Mouse (Mus musculus) erythroid progenitor cell, adult 5-6 weeks (primary cell): Measurements from ENCODE around the gene Phf14. TPM values are rescaled to one million over a fixed set of nuclear protein-coding genes. Genes with fewer than 3 reads are reported as not detected.
"Not testable (repeated sequence)": the region's sequence is repeated elsewhere in the genome, so short reads cannot be mapped to it uniquely, and the experiment has no call there.

ENCODE experiments used
- ATAC-seq: replicated peaks from 2 replicates; pipeline ENCODE4 v1.8.0; 2016; ENCODE audit warnings: moderate number of reproducible peaks, mild to moderate bottlenecking, moderate TSS enrichment, inconsistent platforms; ENCODE audit not compliant: poor library complexity, low FRiP score, severe bottlenecking
- total RNA-seq, 2 experiments: library from RNA; stranded (forward) in 1 of 2; stranded (reverse) in 1 of 2; fragments of 150-400 nt in 1 of 2; fragments of 186-747, 209-891 nt in 1 of 2; gene quantifications; 2 replicates each; pipeline versions ENCODE4 v1.2.3 to v1.2.4; 2015 to 2017; ENCODE audit warnings: low replicate concordance in 2 of 2

Gene Phf14
- total RNA-seq, 2 experiments from 2014 or later = 33.7 to 39.0 TPM

GRCm38 (mm10) chr6:12082125-12082524, 174.5 kb downstream of the Phf14 start:
- no peak for ATAC-seq

- no peak for ATAC-seq
Measured at GRCm38 (mm10) chr6:12082531-12083216, 175.1 kb downstream of the Phf14 start.

DNA sequence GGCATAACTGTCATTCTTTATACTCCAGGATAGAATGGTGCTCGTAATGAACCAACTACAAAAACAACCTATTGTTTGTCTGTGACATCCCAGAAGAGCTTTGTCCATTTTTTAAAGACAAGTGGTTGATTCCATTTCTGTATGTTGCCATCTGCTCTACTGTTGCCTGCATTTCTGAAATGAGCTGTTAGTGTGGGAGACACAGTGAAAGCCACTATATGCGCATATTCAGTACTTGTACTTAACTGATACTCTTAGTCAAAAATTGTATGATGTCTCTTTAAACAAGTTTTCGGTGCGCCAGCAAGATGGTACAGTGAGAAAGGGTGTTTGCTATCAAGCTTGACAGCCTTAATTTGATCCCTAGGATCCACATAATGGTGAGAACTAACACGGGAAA, 177.1 kb downstream of the Phf14 start:
- no peak for ATAC-seq

DNA sequence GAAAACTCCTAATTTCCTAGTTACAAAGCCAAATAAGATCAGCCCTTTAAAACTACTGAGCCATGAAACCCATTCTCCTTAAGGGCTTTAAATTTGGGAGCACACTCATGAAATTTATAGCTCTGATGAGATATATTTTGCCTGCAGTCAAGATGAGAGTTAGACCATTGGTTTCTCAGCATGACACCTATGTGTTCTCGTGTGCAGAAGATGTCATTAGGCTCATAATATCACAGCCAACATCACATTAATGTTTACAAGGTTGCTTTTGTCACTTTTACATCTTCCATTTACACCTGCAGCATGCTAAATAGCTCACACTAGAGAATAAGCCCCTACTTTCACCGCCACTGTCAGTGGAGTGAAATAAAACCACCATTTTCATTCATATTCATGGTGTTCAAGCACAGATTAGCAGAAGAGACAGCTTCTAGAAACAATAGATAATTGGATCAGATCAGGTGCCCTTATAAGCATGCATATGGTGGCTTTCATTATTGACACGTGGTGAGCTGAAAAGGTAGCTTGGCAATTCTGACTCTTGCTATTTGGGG, 181.9 kb downstream of the Phf14 start:
- no peak for ATAC-seq

DNA sequence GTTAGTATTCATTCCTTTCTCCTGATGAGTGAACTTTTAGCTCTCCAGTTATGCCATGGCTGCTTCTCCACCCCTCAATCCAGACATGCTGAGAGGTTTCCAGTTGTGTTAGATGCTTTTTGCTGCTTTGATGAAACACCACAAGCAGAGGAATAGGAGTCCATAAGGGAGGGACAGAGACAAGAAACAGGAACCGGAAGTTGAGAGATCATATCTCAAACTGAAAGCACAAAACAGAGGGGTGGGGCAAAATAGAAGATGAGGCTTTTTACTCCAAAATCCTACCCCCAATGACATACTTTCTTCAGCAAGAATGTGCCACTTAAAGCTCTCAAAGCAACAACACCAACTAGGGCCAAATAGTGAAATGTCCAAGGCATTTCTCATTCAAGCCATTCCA, 188.1 kb downstream of the Phf14 start:
- ATAC-seq = no peak

GRCm38 (mm10) chr6:12097125-12097524, 189.5 kb downstream of the Phf14 start:
- no peak for ATAC-seq

GRCm38 (mm10) chr6:12105144-12105543, 197.5 kb downstream of the Phf14 start:
- no peak for ATAC-seq

- ATAC-seq = no peak
Measured at GRCm38 (mm10) chr6:12107326-12107725, 199.7 kb downstream of the Phf14 start.

DNA sequence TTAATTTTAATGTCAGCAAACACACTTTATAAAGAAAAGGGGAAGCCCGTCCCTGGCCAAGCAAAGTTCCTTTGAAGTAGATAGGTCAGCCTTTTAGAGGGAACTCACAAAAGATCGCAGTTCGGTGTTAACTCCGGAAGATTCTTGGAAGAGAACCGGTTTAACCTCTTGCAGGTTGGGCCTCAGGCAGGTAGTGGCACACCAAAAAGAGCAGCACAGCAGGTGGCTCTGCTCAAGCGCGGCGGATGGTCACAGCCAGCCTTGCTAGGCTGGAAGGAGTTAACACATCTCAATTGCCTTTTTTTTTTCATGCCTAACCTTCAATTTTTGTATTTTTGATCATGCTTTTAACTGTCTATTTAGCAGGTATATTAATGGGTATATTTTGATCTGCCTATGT, 200.2 kb downstream of the Phf14 start:
- ATAC-seq = no peak

DNA sequence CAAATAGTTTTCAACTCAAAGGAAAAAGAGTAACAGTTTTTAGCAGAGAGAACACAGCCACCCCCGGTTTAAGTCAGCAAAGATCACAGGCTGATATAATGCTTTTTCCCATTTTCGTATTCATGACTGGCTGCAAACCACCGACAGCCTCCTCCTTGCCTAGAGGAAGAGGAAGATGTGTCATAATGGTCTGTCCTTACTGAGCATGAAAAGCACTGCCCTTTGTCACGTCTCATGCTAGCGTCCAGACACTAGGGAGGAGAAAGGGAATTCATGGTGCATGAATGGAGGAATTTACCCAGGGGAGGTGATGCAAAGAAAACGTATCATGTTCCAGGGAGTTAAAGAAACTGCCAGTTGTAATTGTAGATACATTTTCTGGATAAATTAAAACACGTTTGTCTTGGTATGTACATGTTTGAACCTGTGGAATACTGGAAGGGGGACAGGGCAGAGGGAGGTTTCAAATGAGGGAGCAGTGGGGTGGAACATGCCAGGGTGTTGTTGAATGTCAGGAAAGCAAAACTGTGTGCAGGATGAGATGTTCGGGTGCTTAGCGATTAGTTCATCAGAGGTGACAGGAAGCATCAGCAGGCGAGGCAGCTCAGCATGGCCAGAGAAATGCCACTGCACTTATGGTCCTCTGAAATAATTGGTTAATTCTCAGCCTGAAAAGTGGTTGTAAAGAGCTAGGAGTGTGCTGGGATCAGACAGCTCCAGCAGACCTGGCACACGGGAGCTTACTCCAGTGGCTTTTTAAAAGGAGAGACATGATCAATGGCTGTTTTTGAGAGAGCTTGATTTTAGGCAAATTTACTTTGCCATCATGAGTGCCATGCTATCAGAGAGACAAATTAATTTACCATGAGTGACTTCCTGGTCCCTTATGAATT, 209.6 kb downstream of the Phf14 start:
- ATAC-seq = 0 out of 2 replicates have a peak, but pooled peaks have one; percentile 42

DNA sequence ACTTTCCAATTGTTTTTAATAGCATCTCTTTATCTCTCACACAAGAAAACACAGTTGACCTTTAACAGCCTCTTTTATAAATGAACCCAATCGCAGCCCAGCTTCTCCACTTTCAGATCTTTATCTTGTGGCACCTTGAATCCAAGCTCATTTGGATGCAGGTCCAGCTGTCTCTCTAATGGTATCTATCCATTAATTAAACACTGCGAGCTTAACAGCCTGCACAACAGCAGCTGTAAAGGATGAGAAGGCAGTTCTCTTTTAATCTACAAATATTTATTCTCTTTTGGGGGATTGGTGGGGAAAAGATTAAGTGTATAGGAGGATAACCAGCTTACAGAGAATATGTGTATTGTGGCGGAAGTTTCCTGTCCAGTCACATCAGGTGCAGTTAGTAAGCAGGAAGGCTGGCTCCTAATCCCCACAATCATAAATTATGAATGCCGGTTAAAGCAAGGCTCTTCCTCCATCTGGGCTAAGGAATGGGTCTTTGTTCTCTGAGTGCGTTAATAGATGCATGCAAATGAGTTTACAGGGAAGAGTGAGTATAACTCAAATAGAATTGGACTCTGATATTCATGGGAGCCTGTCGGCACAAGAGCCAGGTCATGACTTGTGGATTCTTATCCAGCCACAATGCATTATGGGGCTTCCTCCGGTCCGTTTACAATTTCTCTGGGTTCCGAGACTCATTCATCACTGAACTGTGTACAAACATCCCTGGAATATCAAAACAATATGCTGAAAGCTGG, 210.4 kb downstream of the Phf14 start:
- no peak for ATAC-seq

- no peak for ATAC-seq
Measured at GRCm38 (mm10) chr6:12122759-12123158, 215.2 kb downstream of the Phf14 start.

GRCm38 (mm10) chr6:12125031-12125803, 217.6 kb downstream of the Phf14 start:
- ATAC-seq = peak; percentile 82

DNA sequence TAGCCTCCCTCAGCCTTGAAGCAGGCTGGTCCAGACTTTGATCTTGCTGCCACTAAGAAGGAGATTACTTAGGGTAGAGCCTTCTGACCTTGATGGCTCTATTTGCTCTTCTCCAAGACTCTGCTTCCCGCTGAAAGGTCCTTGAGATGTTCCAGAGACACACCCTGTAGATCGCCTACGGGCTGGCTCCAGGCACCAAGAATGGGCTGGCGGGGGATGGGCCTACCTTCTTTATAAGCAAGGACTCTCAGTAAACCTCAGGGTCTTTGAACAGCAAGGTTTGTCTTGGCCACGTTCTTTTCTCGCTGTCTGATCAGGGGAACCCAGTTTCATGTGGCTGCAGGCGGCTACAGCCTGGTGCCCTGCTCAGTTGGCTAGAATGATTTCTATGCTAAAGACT, 219.0 kb downstream of the Phf14 start:
- ATAC-seq = not testable (repeated sequence)

GRCm38 (mm10) chr6:12127287-12127686, 219.7 kb downstream of the Phf14 start:
- no peak for ATAC-seq
